Mouse (Mus musculus) neural tube, embryonic 15.5 days (tissue): ENCODE data around the gene Dnajb8. TPM values are rescaled to one million over a fixed set of nuclear protein-coding genes. Genes with fewer than 3 reads are reported as not detected.
A peak's percentile ranks its signal among the peaks of the same experiment; 100 is the strongest.

Source experiments
- ATAC-seq: fragments of 200-750 bp; cut with Nextera tagmentation; 2 replicates; pipeline ENCODE4 v1.8.0; 2017; ENCODE audit warnings: mild to moderate bottlenecking, moderate TSS enrichment, moderate library complexity; ENCODE audit not compliant: low FRiP score
- H3K27ac ChIP-seq: fragments of 300-500 bp; sonication (generic); replicated peaks from 2 replicates; pipeline ENCODE4 v1.5.1; 2015; ENCODE audit warnings: mild to moderate bottlenecking, inconsistent platforms
- H3K27me3 ChIP-seq: fragments of 300-500 bp; sonication (generic); replicated peaks from 2 replicates; pipeline ENCODE4 v1.6.1; 2015; ENCODE audit warnings: inconsistent platforms
- H3K36me3 ChIP-seq: fragments of 300-500 bp; sonication (generic); 2 replicates; pipeline ENCODE4 v1.6.1; 2015; ENCODE audit warnings: inconsistent platforms
- H3K4me1 ChIP-seq: fragments of 300-500 bp; sonication (generic); 2 replicates; pipeline ENCODE4 v1.6.1; 2015; ENCODE audit warnings: inconsistent platforms
- H3K4me2 ChIP-seq: fragments of 300-500 bp; sonication (generic); 2 replicates; pipeline ENCODE4 v1.6.1; 2015; ENCODE audit warnings: inconsistent platforms, mild to moderate bottlenecking, moderate library complexity
- H3K4me3 ChIP-seq: fragments of 300-500 bp; sonication (generic); replicated peaks from 2 replicates; pipeline ENCODE4 v1.5.1; 2015; ENCODE audit warnings: mild to moderate bottlenecking, inconsistent platforms
- H3K9ac ChIP-seq: fragments of 300-500 bp; sonication (generic); replicated peaks from 2 replicates; pipeline ENCODE4 v1.6.1; 2015; ENCODE audit warnings: mild to moderate bottlenecking, inconsistent platforms
- H3K9me3 ChIP-seq: fragments of 300-500 bp; sonication (generic); replicated peaks from 2 replicates; pipeline ENCODE4 v1.6.1; 2016; ENCODE audit warnings: inconsistent platforms
- WGBS: fragments of 180-500 bp; shearing (Covaris S2); methylation state at CpG from one replicate; pipeline ENCODE4 v1.1.7; 2015; ENCODE audit warnings: mixed read lengths; 5-methylcytosine and 5-hydroxymethylcytosine counted together
- polyA plus RNA-seq: library from polyadenylated mRNA; unstranded; fragments of >200 nt; fragmentation: Nextera tagmentation; extraction: Ambion mirVana; gene quantifications from 2 replicates; pipeline ENCODE4 v1.2.1, GENCODE M21; 2015

Gene Dnajb8
- polyA plus RNA-seq, 1 experiment from 2014 or later, result not detected

DNA sequence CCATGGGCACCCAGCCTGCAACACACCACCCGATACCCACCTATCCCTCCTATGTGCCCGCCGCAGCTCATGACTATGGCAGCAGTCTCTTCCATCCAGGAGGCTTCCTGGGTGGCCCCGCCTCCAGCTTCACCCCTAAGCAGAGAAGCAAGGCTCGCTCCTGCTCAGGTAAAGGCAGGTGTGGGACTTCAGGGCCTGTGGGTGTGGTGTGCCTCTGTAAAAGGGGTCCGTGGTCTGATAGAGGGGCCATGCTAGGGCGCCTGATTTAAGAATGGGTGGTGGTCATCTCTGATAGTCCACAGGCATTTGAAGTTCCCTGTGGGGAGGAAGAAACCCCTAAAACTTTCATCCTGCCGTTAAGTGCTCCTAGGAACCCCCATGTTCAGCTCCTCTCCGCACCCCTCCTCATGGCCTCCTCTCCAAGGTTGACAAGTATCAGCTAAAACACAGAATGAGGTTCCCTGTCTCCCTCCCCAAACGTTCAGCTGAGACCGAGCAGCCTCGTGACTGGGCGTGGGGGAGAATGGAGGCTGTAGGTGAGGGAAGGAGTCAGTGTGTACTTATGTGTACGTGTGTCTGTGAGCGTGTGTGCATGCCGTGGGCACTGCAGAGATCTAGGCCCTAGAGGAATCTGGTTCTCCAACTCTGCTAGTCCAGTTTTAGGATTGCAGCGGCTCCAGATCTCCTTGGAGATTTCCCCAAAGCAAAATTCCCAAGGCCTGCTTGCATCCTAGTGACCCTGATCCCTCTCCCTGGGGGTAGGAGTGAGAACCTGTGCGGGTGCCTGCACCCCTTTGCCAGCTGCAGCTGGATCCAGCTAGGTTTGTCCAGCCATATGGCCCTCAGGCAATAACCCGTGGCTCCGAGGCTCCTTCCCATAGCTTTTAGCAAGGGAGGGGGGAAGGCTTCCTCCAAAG is 21.1 kb upstream of the Dnajb8 start:
- 6% methylated on average over 20 of the region's 20 CpGs for WGBS
- no peaks in the 10 kb centered on the region for H3K36me3 ChIP-seq
- H3K4me2 ChIP-seq, result 0 out of 2 replicates have a peak overlapping the region, but pooled peaks have one; percentile 58
- peak overlapping the region; percentile 39; the same call in 1 of the 2 replicates for H3K4me3 ChIP-seq
- H3K9ac ChIP-seq, result no peak overlapping the region
- peaks cover 36% of the 10 kb centered on the region for H3K4me1 ChIP-seq
- H3K27ac ChIP-seq, result no peak overlapping the region
- H3K9me3 ChIP-seq, result no peaks in the 10 kb centered on the region
- ATAC-seq, result no peak
- peaks cover 93% of the 10 kb centered on the region for H3K27me3 ChIP-seq

DNA sequence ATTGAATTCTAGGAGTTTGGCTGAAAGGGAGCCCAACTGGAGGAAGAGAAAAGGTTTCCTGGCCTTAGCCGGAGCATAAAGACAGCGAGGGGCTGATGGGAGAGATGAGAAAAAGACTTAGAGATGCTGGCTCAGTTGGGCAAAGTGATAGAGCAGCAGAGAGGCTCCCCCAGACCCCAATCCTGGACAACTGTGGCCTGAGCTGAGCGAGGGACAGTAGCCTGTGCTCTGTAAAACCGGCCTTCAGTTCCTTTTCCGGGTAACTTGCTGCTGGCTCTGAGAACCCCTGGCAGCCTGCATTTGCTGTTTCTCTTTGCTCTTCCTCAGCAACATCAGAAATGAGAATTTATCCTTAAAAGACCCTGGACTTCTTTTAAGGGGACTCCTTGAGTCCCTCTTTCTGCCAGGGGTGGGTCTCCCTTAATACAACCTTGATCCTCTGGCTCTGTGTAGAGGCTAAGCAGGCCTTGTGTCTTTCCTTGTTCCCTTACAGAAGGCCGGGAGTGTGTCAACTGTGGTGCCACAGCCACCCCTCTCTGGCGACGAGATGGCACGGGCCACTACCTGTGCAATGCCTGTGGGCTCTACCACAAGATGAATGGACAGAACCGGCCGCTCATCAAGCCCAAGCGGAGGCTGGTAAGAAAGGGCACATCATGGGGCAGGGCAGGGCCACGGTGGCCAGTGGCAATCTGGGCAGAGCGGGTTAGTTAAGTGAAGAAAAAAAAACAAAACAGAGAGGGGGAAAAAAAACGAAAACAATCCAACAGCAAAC is 20.0 kb upstream of the Dnajb8 start:
- no peak overlapping the region for H3K27ac ChIP-seq
- peaks cover 28% of the 10 kb centered on the region for H3K4me1 ChIP-seq
- H3K4me3 ChIP-seq, result no peak overlapping the region
- no peak overlapping the region for H3K4me2 ChIP-seq
- ATAC-seq, result no peak
- H3K27me3 ChIP-seq, result peaks cover 93% of the 10 kb centered on the region
- no peak overlapping the region for H3K9ac ChIP-seq
- no peaks in the 10 kb centered on the region for H3K36me3 ChIP-seq
- no peaks in the 10 kb centered on the region for H3K9me3 ChIP-seq
- WGBS, result 6% methylated on average over 15 of the region's 15 CpGs

DNA sequence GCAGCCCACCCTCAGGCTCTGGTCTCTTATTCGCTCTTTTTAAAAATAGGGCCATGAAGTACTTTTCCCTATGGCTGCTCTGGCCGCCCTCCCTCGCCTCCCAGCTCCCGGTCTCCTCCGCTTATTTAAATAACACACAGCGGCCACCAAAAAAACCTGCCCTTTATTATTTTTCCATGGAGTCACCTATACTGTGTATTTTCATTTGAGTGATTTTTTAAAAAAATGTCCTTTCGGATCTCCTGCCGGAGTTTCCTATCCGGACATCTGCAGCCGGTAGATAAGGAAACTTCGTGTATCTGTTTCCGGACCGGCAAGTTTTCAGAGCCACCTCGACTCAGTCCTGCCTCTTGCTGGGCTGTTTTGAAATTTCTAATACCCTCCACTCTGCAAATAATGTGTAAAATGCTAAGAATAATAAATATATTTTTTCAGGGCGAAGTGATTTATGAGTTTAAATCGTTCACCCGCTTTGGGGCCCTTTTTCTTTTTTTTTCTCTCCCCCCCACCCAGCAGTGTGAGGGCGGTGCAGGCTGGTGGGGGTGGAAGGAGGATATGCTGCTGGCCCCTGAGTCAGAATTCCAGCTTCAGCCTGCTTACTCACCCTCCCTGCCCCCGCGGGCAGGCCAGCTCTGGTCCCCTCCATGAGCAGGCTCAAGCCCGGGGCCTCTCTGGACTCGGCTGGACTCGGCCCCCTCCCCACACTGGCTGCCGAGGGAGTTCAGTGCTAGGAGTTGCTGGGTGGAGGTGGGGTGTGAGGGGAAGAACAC is 19.0 kb upstream of the Dnajb8 start:
- Histone ChIP-seq H3K27me3 (peaks cover 93% of the 10 kb centered on the region), H3K4me3 (no peak overlapping the region), H3K4me2 (no peak overlapping the region), H3K27ac (no peak overlapping the region), H3K9me3 (no peaks in the 10 kb centered on the region), H3K36me3 (no peaks in the 10 kb centered on the region), H3K9ac (no peak overlapping the region), H3K4me1 (peaks cover 18% of the 10 kb centered on the region)
- 1% methylated on average over 24 of the region's 24 CpGs for whole genome bisulfite sequencing
- no peak for ATAC-seq

DNA sequence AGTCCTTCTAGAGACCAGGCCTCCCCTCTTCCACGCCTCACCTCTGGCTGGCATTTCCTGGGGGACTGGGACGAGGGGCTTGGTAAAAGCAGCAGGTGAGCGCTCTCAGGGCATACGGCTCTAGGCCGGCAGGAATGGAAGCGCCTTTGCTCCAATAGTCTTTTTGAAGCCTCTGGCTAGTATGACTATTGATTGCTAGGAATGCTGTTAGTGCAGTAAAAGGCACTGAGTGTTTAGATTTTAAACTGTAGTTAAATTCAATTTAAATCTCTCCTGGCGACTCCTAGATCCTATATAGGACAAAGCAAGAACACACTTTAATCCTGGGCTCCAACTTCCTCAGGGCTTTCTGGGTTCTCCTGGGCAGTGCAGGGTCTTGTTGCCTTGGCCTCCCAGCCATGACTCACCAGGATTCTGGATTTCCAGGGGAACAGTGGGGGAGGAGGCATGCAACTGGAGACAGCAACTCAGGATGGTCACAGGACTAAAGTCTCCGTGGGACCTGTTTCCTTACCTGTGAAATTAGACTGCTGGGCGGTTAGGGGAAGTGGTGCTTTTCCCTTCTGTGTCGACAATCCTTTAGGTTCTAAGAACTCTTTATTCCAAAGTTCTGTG is 18.2 kb upstream of the Dnajb8 start:
- Histone ChIP-seq H3K4me2 (no peak overlapping the region), H3K36me3 (no peaks in the 10 kb centered on the region), H3K9ac (no peak overlapping the region), H3K9me3 (no peaks in the 10 kb centered on the region), H3K27ac (no peak overlapping the region), H3K27me3 (peaks cover 93% of the 10 kb centered on the region), H3K4me3 (no peak overlapping the region), H3K4me1 (peaks cover 10% of the 10 kb centered on the region)
- ATAC-seq, result no peak
- 4% methylated on average over 10 of the region's 10 CpGs for WGBS

DNA sequence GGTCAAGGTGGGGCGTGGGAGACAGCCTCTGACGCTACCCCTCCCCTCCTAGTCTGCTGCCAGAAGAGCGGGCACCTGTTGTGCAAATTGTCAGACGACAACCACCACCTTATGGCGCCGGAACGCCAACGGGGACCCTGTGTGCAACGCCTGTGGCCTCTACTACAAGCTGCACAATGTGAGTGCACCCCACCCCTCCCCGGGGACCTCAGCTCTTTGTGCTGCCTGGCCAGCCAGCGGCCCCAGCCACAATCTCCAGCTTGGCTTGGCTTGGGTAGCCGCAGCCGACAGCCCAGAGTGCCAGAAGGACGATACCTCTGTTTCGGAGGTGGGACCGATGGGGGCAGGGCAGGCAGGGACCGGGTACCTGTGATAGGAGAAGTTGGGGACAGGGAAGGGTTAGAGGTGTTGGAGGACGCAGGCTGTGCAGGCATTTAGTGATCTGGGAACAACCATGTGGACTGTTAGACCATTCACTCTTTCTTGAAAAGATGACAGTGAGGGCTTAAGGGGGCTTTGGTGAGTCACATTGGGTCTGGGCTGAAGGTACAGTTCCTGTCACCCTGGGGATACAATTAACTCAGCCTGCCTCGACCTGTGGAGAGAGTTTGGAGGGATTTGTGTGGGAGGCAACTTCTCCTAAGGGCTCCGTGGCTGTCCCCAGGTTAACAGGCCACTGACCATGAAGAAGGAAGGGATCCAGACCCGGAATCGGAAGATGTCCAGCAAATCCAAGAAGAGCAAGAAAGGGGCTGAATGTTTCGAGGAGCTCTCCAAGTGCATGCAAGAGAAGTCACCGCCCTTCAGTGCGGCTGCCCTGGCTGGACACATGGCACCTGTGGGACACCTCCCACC is 17.3 kb upstream of the Dnajb8 start:
- Histone ChIP-seq H3K27ac (no peak overlapping the region), H3K9me3 (no peaks in the 10 kb centered on the region), H3K4me1 (peaks cover 1% of the 10 kb centered on the region), H3K36me3 (no peaks in the 10 kb centered on the region), H3K27me3 (peaks cover 92% of the 10 kb centered on the region), H3K4me3 (no peak overlapping the region), H3K9ac (no peak overlapping the region), H3K4me2 (no peak overlapping the region)
- ATAC-seq, result no peak
- WGBS, result 6% methylated on average over 25 of the region's 25 CpGs

DNA sequence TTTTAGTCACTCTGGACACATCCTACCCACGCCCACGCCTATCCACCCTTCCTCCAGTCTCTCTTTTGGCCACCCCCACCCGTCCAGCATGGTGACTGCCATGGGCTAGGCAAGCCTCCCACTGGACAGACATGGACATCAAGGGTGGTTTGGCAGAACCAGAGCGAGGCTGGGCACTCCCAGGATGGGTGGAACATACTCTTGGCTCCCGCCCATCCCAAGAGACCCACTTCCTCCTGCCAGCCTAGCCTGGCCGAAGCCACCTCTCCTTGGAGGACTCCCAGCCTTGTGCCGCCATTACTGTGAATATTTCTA is 16.7 kb upstream of the Dnajb8 start:
- Histone ChIP-seq H3K9ac (no peak overlapping the region), H3K36me3 (no peaks in the 10 kb centered on the region), H3K4me3 (no peak overlapping the region), H3K4me1 (no peaks in the 10 kb centered on the region; the same call in 1 of the 2 replicates), H3K9me3 (no peaks in the 10 kb centered on the region), H3K27ac (no peak overlapping the region), H3K4me2 (no peak overlapping the region), H3K27me3 (peaks cover 91% of the 10 kb centered on the region)
- no peak for ATAC-seq
- 15% methylated on average over 7 of the region's 7 CpGs for WGBS

DNA sequence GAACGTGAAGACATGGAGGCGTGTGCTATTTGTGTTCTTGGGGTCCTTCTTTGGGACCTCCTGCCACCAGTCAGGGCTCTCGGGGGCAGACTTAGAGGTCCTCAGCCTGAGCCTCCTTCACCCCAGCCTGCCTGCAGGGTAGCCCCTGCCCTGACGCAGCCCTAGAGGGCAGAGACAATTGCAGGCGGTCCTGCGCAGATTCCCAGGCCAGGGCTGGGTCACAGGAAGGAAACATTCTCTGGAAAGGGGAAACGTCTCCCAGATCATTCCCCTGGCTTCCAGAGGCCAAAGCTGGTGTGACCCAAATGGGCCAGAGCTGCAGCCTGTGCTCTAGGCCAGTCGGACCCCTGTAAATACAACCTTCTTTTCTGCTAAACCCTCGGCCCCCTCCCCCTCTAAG is 16.1 kb upstream of the Dnajb8 start:
- H3K27ac ChIP-seq, result no peak overlapping the region
- no peak overlapping the region for H3K4me2 ChIP-seq
- H3K9me3 ChIP-seq, result no peaks in the 10 kb centered on the region
- no peaks in the 10 kb centered on the region for H3K36me3 ChIP-seq
- ATAC-seq, result no peak
- 11% methylated on average over 9 of the region's 9 CpGs for WGBS
- no peak overlapping the region for H3K9ac ChIP-seq
- H3K27me3 ChIP-seq, result peaks cover 85% of the 10 kb centered on the region
- H3K4me3 ChIP-seq, result no peak overlapping the region
- H3K4me1 ChIP-seq, result no peaks in the 10 kb centered on the region; the same call in 1 of the 2 replicates

DNA sequence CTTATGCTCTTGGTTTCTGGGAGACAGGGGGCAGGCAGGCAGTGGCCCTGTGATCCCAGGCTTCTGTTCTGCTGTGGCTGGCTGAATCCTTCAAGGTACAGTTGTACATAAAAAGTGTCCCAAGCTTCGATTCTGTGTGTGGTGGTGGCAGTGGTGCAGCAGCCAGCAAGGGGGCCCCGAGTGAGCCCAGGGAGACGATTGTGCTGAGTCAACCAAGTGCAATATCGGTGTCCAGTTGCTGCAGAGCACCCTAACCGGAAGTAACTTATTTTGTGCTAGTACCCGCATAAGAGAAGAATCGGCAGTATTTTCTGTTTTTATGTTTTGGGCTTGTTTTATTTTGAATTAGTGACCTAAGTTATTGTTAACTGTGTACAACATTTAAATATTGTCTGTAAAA is 15.5 kb upstream of the Dnajb8 start:
- Histone ChIP-seq H3K4me1 (no peaks in the 10 kb centered on the region; the same call in 1 of the 2 replicates), H3K36me3 (no peaks in the 10 kb centered on the region), H3K27me3 (peaks cover 79% of the 10 kb centered on the region), H3K9ac (no peak overlapping the region), H3K27ac (no peak overlapping the region), H3K9me3 (no peaks in the 10 kb centered on the region), H3K4me3 (no peak overlapping the region), H3K4me2 (no peak overlapping the region)
- 47% methylated on average over 7 of the region's 7 CpGs for WGBS
- no peak for ATAC-seq

DNA sequence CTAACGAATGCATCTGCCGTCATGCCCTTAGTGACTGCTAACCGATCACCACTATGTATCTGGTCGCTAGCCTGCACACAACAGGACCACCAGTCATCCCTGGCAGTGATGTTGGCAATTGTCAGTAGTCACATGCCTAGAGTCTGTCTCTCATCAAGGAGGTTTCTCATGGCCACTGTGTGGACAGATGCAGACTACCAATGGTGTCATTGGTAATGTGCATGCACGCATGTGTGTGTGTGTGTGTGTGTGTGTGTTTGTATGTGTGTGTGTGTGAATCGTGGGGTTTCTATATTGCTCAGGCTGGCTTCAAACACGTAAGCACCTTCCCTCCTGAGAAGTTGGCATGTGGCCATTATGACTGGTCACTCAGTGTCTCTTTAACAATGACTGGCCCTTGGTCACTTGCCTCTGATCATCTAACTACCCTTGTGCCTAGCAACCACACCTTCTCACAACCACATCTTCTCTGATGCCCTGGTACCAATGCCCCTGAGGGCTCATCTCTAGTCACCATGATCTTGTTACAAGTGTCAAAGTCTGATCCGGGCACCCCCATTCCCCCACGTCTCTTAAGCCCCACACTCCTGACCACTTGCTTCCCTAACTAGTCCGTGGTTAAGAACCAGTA is 14.6 kb upstream of the Dnajb8 start:
- H3K9me3 ChIP-seq, result no peaks in the 10 kb centered on the region
- no peak overlapping the region for H3K4me3 ChIP-seq
- WGBS, result 85% methylated on average over 10 of the region's 10 CpGs
- no peak overlapping the region for H3K9ac ChIP-seq
- no peak overlapping the region for H3K27ac ChIP-seq
- H3K4me2 ChIP-seq, result no peak overlapping the region
- peaks cover 70% of the 10 kb centered on the region for H3K27me3 ChIP-seq
- ATAC-seq, result no peak
- no peaks in the 10 kb centered on the region; the same call in 1 of the 2 replicates for H3K4me1 ChIP-seq
- no peaks in the 10 kb centered on the region for H3K36me3 ChIP-seq

DNA sequence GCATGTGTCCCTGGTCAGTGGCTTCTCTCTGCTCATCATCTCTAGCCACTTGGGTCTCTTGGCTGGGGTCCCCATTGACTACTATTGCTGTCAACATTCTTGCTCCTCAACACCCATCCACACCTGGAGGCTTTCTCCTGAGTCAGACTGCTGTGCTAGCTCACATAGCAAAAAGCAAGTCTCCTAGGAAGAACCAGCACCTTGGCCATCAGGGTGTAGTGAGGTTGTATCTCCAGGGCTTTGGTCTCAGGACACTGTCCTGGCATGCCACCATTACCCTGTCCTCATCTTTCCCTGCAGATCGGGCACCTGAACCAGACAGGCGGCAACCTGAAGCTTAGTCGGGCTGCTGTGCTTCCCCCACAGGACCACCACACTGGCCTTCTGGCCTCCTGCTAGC is 13.7 kb upstream of the Dnajb8 start:
- Histone ChIP-seq H3K27ac (no peak overlapping the region), H3K4me1 (no peaks in the 10 kb centered on the region; the same call in 1 of the 2 replicates), H3K9ac (no peak overlapping the region), H3K36me3 (no peaks in the 10 kb centered on the region), H3K4me3 (no peak overlapping the region), H3K4me2 (no peak overlapping the region), H3K9me3 (no peaks in the 10 kb centered on the region), H3K27me3 (peaks cover 68% of the 10 kb centered on the region)
- WGBS, result 97% methylated on average over 3 of the region's 3 CpGs
- no peak for ATAC-seq
